Mouse (Mus musculus): ENCODE data around the gene Tns1. TPM values are rescaled to one million over a fixed set of nuclear protein-coding genes. Genes with fewer than 3 reads are reported as not detected.

Tns1 gene
- polyA plus RNA-seq, 1 experiment from 2014 or later: 23.1 TPM

GRCm38 (mm10) chr1:74149106-74149885 lies 25.0 kb upstream of the Tns1 start:
- H3K9ac ChIP-seq: no peak overlapping the region
- H3K4me1 ChIP-seq (replicated peaks): peaks cover 6% of the 10 kb centered on the region; the same call in 1 of the 2 replicates
- H3K4me3 ChIP-seq (replicated peaks): no peak overlapping the region
- ATAC-seq: peak; percentile 34; the same call in 1 of the 2 replicates
- WGBS: 81% methylated on average over 6 of the region's 6 CpGs
- no peaks in the 10 kb centered on the region for H3K27me3 ChIP-seq (replicated peaks)
- no peak overlapping the region for H3K4me2 ChIP-seq (replicated peaks)
- H3K36me3 ChIP-seq: no peaks in the 10 kb centered on the region
- no peaks in the 10 kb centered on the region for H3K9me3 ChIP-seq
- no peak overlapping the region for H3K27ac ChIP-seq

- no peaks in the 10 kb centered on the region for H3K9me3 ChIP-seq
- ATAC-seq: no peak
- 76% methylated on average over 8 of the region's 8 CpGs for WGBS
- no peaks in the 10 kb centered on the region for H3K36me3 ChIP-seq
- no peak overlapping the region for H3K27ac ChIP-seq
- no peaks in the 10 kb centered on the region for H3K27me3 ChIP-seq (replicated peaks)
- H3K4me1 ChIP-seq (replicated peaks): no peaks in the 10 kb centered on the region
- H3K9ac ChIP-seq: no peak overlapping the region
- H3K4me2 ChIP-seq (replicated peaks): no peak overlapping the region
- no peak overlapping the region for H3K4me3 ChIP-seq (replicated peaks)
Observed at GRCm38 (mm10) chr1:74141781-74142180, 17.5 kb upstream of the Tns1 start.

DNA sequence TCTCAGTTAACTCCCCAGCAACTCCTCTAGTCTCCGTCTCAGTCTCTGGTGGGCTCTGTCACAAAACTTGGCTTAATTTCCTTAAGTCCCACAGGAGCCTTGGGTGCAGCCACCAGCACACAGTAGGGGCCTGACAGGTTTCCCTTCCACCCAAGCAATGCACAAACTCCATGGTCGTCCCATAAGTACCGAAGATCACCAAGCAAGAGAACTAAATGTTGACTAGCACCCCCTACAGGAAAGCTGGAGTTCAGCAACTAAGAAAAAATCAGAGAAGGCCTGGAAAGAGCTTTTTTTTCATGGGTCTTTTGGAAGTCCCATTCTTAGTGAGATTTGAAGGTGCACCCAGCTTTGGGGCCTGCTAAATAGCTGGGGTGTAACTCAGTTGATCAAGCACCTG lies 15.2 kb upstream of the Tns1 start:
- no peak for ATAC-seq
- WGBS: 52% methylated on average over 3 of the region's 3 CpGs
- Histone ChIP-seq H3K27me3 (replicated peaks) (no peaks in the 10 kb centered on the region), H3K4me3 (replicated peaks) (no peak overlapping the region), H3K4me2 (replicated peaks) (no peak overlapping the region), H3K27ac (no peak overlapping the region), H3K9ac (no peak overlapping the region), H3K36me3 (no peaks in the 10 kb centered on the region), H3K4me1 (replicated peaks) (no peaks in the 10 kb centered on the region), H3K9me3 (no peaks in the 10 kb centered on the region)

GRCm38 (mm10) chr1:74135326-74135950 lies 11.2 kb upstream of the Tns1 start:
- no peaks in the 10 kb centered on the region for H3K36me3 ChIP-seq
- 72% methylated on average over 6 of the region's 6 CpGs for WGBS
- H3K27me3 ChIP-seq (replicated peaks): no peaks in the 10 kb centered on the region
- H3K4me2 ChIP-seq (replicated peaks): no peak overlapping the region
- no peaks in the 10 kb centered on the region for H3K9me3 ChIP-seq
- no peak for ATAC-seq
- no peak overlapping the region for H3K9ac ChIP-seq
- no peaks in the 10 kb centered on the region for H3K4me1 ChIP-seq (replicated peaks)
- H3K27ac ChIP-seq: no peak overlapping the region
- no peak overlapping the region for H3K4me3 ChIP-seq (replicated peaks)

GRCm38 (mm10) chr1:74133954-74134353 lies 9.7 kb upstream of the Tns1 start:
- no peaks in the 10 kb centered on the region for H3K27me3 ChIP-seq (replicated peaks)
- WGBS: 78% methylated on average over 6 of the region's 6 CpGs
- no peaks in the 10 kb centered on the region for H3K9me3 ChIP-seq
- H3K9ac ChIP-seq: no peak overlapping the region
- H3K36me3 ChIP-seq: no peaks in the 10 kb centered on the region
- no peak overlapping the region for H3K4me2 ChIP-seq (replicated peaks)
- ATAC-seq: no peak
- no peaks in the 10 kb centered on the region for H3K4me1 ChIP-seq (replicated peaks)
- H3K4me3 ChIP-seq (replicated peaks): no peak overlapping the region
- no peak overlapping the region for H3K27ac ChIP-seq

- no peaks in the 10 kb centered on the region for H3K36me3 ChIP-seq
- WGBS: 77% methylated on average over 3 of the region's 3 CpGs
- H3K27me3 ChIP-seq (replicated peaks): no peaks in the 10 kb centered on the region
Observed at GRCm38 (mm10) chr1:74132011-74132410, 7.8 kb upstream of the Tns1 start.

DNA sequence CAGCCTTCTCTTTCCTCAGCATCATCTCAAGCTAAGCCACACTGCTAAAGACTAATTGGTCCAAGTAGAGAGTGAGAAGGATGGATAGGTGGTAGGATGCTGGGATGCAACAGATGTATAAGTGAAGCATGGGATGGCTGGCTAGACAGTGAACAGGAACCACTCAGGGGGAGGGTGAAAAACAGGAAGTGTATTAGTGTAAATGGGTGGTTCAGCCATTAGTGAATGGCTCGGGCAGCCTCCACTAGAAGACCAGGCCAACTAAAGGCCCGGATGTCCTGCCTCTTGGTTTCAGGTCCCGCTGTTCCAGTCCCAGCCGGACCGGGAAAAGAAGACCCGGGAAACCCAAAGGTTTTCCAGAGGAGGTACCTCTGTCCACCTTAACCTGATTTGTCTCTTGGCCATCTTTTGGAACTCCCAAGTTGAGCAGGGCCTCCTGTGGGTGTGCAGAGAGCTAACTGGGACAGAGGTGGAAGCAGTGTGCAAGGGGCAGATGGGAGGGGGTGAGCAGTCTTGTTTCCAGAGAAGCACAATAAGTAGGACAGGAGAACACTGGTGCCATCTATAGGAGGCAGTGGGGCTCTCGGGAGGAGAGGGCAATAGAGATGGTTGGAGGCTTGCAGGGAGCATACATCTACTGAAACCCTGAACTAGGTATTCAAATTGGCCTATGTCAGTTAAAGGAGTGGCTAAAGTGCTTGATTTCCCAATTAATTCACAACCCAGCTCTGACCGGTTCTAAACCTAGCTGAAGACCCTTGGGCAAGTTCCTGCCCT lies 6.8 kb upstream of the Tns1 start:
- Histone ChIP-seq H3K9ac (no peak overlapping the region), H3K27ac (no peak overlapping the region), H3K4me1 (replicated peaks) (no peaks in the 10 kb centered on the region), H3K36me3 (no peaks in the 10 kb centered on the region), H3K9me3 (no peaks in the 10 kb centered on the region), H3K4me3 (replicated peaks) (no peak overlapping the region), H3K27me3 (replicated peaks) (no peaks in the 10 kb centered on the region), H3K4me2 (replicated peaks) (no peak overlapping the region)
- WGBS: 86% methylated on average over 8 of the region's 8 CpGs
- no peak for ATAC-seq

More at GRCm38 (mm10) chr1:74132011-74132410, 7.8 kb upstream of the Tns1 start:
- H3K4me2 ChIP-seq (replicated peaks): no peak overlapping the region
- no peaks in the 10 kb centered on the region for H3K4me1 ChIP-seq (replicated peaks)
- ATAC-seq: no peak
- no peaks in the 10 kb centered on the region for H3K9me3 ChIP-seq
- H3K4me3 ChIP-seq (replicated peaks): no peak overlapping the region
- H3K9ac ChIP-seq: no peak overlapping the region
- H3K27ac ChIP-seq: no peak overlapping the region

DNA sequence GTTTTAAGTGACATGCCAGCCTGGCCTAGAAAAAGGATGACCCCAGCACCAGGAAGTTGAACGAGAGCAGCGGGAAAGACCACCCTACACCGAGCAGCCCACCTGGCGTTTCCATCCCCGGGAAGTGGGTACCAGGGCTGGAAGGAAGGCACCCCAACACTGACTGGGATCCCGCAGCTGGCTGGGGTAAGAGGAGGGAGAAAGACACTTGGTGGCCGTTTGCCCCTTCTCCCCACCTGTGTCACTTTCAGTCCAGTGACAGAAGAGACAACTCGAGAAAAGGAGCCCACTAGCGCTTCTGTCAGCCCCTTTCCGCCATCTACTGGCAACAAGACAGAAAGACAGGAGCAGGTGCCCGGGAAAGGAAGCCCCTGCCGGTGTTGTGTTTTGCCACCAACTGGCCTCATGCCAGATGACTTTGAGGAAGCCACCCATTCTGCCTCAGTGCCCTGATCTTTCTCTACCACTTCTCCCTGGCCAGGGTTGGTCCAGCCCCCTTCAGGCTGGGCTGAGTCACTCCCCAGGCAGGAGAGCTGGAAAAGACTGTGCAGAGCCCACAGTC lies 823 bp upstream of the Tns1 start, which contains the start of gene Rufy4:
Gene Rufy4 (plus strand): TSS at position 551 of the 562 bp plus-strand sequence.
- ATAC-seq: peak; percentile 53
- H3K27ac ChIP-seq: no peak within 1 kb of the TSS
- WGBS: 1% methylated on average over 12 of the region's 12 CpGs

GRCm38 (mm10) chr1:74123215-74123614 lies 1.0 kb downstream of the Tns1 start:
- Histone ChIP-seq H3K27me3 (replicated peaks) (0 out of 2 replicates have a peak, but pooled peaks cover 7% of the 10 kb centered on the region), H3K9ac (no peak overlapping the region), H3K4me3 (replicated peaks) (no peak overlapping the region), H3K4me2 (replicated peaks) (peak overlapping the region; percentile 98; the same call in 1 of the 2 replicates), H3K36me3 (no peaks in the 10 kb centered on the region), H3K27ac (no peak overlapping the region), H3K4me1 (replicated peaks) (peaks cover 11% of the 10 kb centered on the region), H3K9me3 (no peaks in the 10 kb centered on the region)
- 65% methylated on average over 8 of the region's 8 CpGs for WGBS
- ATAC-seq: no peak

More for the DNA sequence above, 823 bp upstream of the Tns1 start, which contains the start of gene Rufy4:
- 0 out of 2 replicates have a peak, but pooled peaks cover 7% of the 10 kb centered on the region for H3K27me3 ChIP-seq (replicated peaks)
- H3K4me1 ChIP-seq (replicated peaks): peaks cover 11% of the 10 kb centered on the region
- H3K4me2 ChIP-seq (replicated peaks): peak within 1 kb of the TSS; percentile 98
- H3K9me3 ChIP-seq: no peaks in the 10 kb centered on the region
- peak within 1 kb of the TSS; percentile 56 for H3K9ac ChIP-seq
- peak within 1 kb of the TSS; percentile 57 for H3K4me3 ChIP-seq (replicated peaks)
- no peaks in the 10 kb centered on the region for H3K36me3 ChIP-seq

GRCm38 (mm10) chr1:74121821-74122576 lies 2.2 kb downstream of the Tns1 start:
- H3K9me3 ChIP-seq: no peaks in the 10 kb centered on the region
- 45% methylated on average over 9 of the region's 9 CpGs for WGBS
- H3K4me3 ChIP-seq (replicated peaks): no peak overlapping the region
- no peak overlapping the region for H3K4me2 ChIP-seq (replicated peaks)
- H3K36me3 ChIP-seq: no peaks in the 10 kb centered on the region
- H3K27ac ChIP-seq: no peak overlapping the region
- no peak overlapping the region for H3K9ac ChIP-seq
- H3K27me3 ChIP-seq (replicated peaks): 0 out of 2 replicates have a peak, but pooled peaks cover 7% of the 10 kb centered on the region
- ATAC-seq: no peak
- peaks cover 11% of the 10 kb centered on the region for H3K4me1 ChIP-seq (replicated peaks)

- WGBS: 84% methylated on average over 7 of the region's 7 CpGs
- Histone ChIP-seq H3K36me3 (no peaks in the 10 kb centered on the region), H3K27me3 (replicated peaks) (0 out of 2 replicates have a peak, but pooled peaks cover 7% of the 10 kb centered on the region), H3K4me2 (replicated peaks) (no peak overlapping the region), H3K27ac (no peak overlapping the region), H3K4me3 (replicated peaks) (no peak overlapping the region), H3K9me3 (no peaks in the 10 kb centered on the region), H3K9ac (no peak overlapping the region), H3K4me1 (replicated peaks) (peaks cover 11% of the 10 kb centered on the region)
- ATAC-seq: no peak
Observed at GRCm38 (mm10) chr1:74121138-74121537, 3.1 kb downstream of the Tns1 start.
